Mouse (Mus musculus) embryonic fibroblast, embryonic 13.5 days (primary cell): ENCODE measurements at regions not wholly inside any gene's neighbourhood (a gene's known extent, or its start where the extent isn't known, plus 50 kb on each side); places are given as distances from the start of the nearest gene placed in this dataset.

Source experiments
- CTCF ChIP-seq: IDR thresholded peaks from 2 replicates; pipeline ENCODE4 v1.5.1; 2011; ENCODE audit warnings: mild to moderate bottlenecking, control low read depth, low read length, moderate library complexity, borderline replicate concordance; ENCODE audit not compliant: insufficient read depth
- POLR2A ChIP-seq: IDR thresholded peaks from 2 replicates; pipeline ENCODE4 v1.6.1; 2011; ENCODE audit warnings: low read depth, mild to moderate bottlenecking, control low read depth, low read length, moderate library complexity

DNA sequence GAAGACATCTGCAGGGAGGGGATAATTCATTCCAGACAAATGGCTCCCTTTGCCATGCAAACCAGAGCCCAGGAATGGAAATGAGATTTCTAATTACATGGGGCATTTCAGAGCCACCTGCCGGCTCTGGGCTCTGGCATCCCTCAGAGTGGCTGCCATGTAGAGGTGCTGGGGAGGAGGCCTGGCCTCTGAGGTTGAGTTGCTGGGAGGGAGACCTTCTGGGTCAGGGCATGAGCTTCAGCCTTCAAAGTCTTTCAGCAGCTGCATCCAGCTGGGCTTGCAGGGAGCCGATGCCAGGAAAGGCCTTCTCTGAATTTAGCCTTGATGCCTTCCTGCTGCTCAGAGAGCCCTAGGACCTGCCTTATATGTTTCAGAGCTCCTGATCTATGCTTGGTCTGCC is 302.1 kb downstream of the Dhx35 start:
- TF ChIP-seq CTCF (no peak), POLR2A (no peak)
